8 mouse cellular contexts compared by ENCODE assay signal in the genomic region with DNA sequence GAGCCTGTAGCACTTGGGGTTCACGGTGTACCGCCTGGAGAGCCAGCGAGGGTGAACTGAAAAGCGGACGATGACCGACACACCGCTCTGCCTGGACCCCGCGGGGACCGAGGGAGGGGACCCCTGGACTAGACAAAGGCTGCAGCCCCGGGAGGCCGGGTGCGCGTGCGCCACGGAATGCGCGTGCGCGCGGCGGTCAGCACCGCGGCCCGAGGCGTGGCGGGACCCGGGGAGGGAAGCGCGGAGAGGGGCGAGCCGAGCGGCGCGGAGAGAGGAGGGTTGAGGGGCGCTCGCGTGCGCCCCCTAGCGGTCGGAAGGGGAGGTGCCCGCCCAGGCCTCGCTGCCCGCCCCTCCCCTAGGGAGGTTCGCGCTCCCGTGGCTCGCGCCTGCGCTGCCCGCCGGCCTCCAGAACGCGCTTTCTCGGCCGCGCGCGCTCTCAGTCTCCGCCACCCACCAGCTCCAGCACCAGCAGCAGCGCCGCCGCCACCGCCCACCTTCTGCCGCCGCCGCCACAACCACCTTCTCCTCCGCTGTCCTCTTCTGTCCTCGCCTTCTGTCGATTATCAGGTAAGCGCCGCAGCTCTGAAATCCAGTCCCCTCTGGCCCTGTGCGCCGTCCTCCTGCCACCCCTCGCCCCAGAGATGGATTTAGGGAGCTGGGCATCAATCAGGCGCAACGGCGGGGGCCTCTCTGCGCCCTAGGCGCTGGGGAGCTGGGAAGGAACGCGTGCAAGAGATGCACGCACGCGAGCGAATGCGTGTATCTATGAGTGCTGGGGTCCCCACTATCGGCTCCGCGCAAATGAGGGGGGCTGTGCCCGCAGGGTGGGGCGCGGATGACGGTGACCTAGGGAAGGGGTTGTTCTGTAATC. TPM values are rescaled to one million over a fixed set of nuclear protein-coding genes. Genes with fewer than 3 reads are reported as not detected.
DNase-seq lines count a peak whose midpoint lies in the region; ATAC-seq lines count a peak whose summit lies in the region.

A gene (plus strand): TSS at position 350 of the 871 bp plus-strand sequence.

- H3K36me3 ChIP-seq in intestine, embryonic 14.5 days (ENCODE audit: control insufficient read depth, insufficient read depth, low read length), result no peaks in the 10 kb centered on the region

- intact Hi-C loops in gastrocnemius, postnatal 14 days (cut with DNase I; ENCODE audit: low total_unique reads), result loop anchor here (5.0 kb wide), 1 partner anchor 51 kb away; no protein-coding TSS in a partner anchor
- intact Hi-C loops in left cerebral cortex, postnatal 10 days (cut with DNase I), result no loop called here

- peak within 1 kb of the TSS; percentile 61 for H3K9ac ChIP-seq in intestine, embryonic 14.5 days (ENCODE audit: low read length)

- under 1% methylated on average over 64 of the region's 94 CpGs for WGBS in intestine, embryonic 14.5 days

- peaks cover 47% of the 10 kb centered on the region for H3K27me3 ChIP-seq in intestine, embryonic 14.5 days (replicated peaks; ENCODE audit: control insufficient read depth, insufficient read depth, low read length)

- peak; percentile 90 for ATAC-seq in intestine, embryonic 14.5 days (replicated peaks; ENCODE audit: low FRiP score, low TSS enrichment, low read depth)
- ATAC-seq in megakaryocyte progenitor cell, adult 5-6 weeks (replicated peaks; ENCODE audit: poor library complexity), result peak; percentile 95

- H3K27ac ChIP-seq in intestine, embryonic 14.5 days (ENCODE audit: low read depth), result peak within 1 kb of the TSS; percentile 62; the same call in 1 of the 2 replicates

- peak within 1 kb of the TSS; percentile 97 for H3K4me2 ChIP-seq in intestine, embryonic 14.5 days (ENCODE audit: low read length)

- H3K4me1 ChIP-seq in intestine, embryonic 14.5 days (replicated peaks; ENCODE audit: control insufficient read depth, insufficient read depth, low read length), result no peaks in the 10 kb centered on the region; the same call in 1 of the 2 replicates

- no peaks in the 10 kb centered on the region for H3K9me3 ChIP-seq in intestine, embryonic 14.5 days (ENCODE audit: control insufficient read depth, low read length)

- peak; percentile 10 for DNase-seq in adipocyte (ENCODE audit: low spot score)
- peak; percentile 90 for DNase-seq in embryo, embryonic 10 days (ENCODE audit: low spot score)
- peak; percentile 87 for DNase-seq in gastrocnemius, postnatal 14 days
- DNase-seq in intestine, embryonic 14.5 days (ENCODE audit: low spot score), result peak; percentile 92
- DNase-seq in left cerebral cortex, postnatal 10 days (ENCODE audit: extremely low spot score in 1 of 2, low spot score in 2 of 2), result peak; percentile 87 to 92
- peak; percentile 95 for DNase-seq in right cerebral cortex, postnatal 25 days
- DNase-seq in urinary bladder, postnatal 4 days (ENCODE audit: low spot score in 2 of 2), result peak; percentile 81 to 82

- peak within 1 kb of the TSS; percentile 59 for H3K4me3 ChIP-seq in intestine, embryonic 14.5 days (ENCODE audit: low read depth, low read length)

RNA-seq across cellular contexts. Expression of the gene that starts here (rescaled TPM):
- total RNA-seq in gastrocnemius, postnatal 14 days (2021), result 10 to 100 TPM; 46.1 to 56.3 TPM
- polyA plus RNA-seq in intestine, embryonic 14.5 days (2014; fragmentation: Nextera tagmentation; extraction: Ambion mirVana), result 16.8 and 18.9 TPM in 2 replicates
- total RNA-seq in left cerebral cortex, postnatal 10 days (2021), result 100 to 1,000 TPM; 526 to 602 TPM
- total RNA-seq in megakaryocyte progenitor cell, adult 5-6 weeks (2015), result 0.27 TPM in 1 of 2 replicates, not detected in the other
- total RNA-seq in megakaryocyte progenitor cell, adult 5-6 weeks (2017), result 0.27 TPM in 1 of 2 replicates, not detected in the other

Comparison
In these comparisons a context has a peak if more than half of its experiments do, and no peak if none do; other contexts are left out.
1. Peak in every context shown above with its lines: DNase-seq, ATAC-seq, H3K4me3 ChIP-seq and H3K27ac ChIP-seq.
2. RNA of the gene that starts here (total RNA-seq): 526 to 602 TPM in left cerebral cortex, postnatal 10 days and 46.1 to 56.3 TPM in gastrocnemius, postnatal 14 days; 0.27 TPM in megakaryocyte progenitor cell, adult 5-6 weeks; every median in the first group is over 10 times any median in the second.
3. RNA of the gene that starts here (total RNA-seq): 526 to 602 TPM in left cerebral cortex, postnatal 10 days; 46.1 to 56.3 TPM in gastrocnemius, postnatal 14 days; every median in the first group is over 4 times any median in the second.
4. Peak in ATAC-seq in megakaryocyte progenitor cell, adult 5-6 weeks; RNA of the gene not detected or under 1 TPM.
5. DNase-seq: peak in every context shown above with its lines; median percentile 95 in right cerebral cortex, postnatal 25 days; 92 in intestine, embryonic 14.5 days; 90 in embryo, embryonic 10 days; 90 in left cerebral cortex, postnatal 10 days; 87 in gastrocnemius, postnatal 14 days; 82 in urinary bladder, postnatal 4 days; 10 in adipocyte.